Mouse (Mus musculus): ENCODE data around the gene Iqsec2.

Iqsec2 gene

GRCm38 (mm10) chrX:152244492-152245189, 100.6 kb downstream of the Iqsec2 start:
- no peak for DNase-seq (ENCODE audit: low read depth)

- no peak for DNase-seq (ENCODE audit: low read depth)
These were observed 127.1 kb downstream of the Iqsec2 start for GRCm38 (mm10) chrX:152271189-152271588.
